Mouse (Mus musculus) heart, postnatal 0 days (tissue): ENCODE measurements around the gene Stk17b. TPM values are rescaled to one million over a fixed set of nuclear protein-coding genes. Genes with fewer than 3 reads are reported as not detected.
"Not testable (repeated sequence)": the region's sequence is repeated elsewhere in the genome, so short reads cannot be mapped to it uniquely, and the experiment has no call there.

ENCODE experiments used
- ATAC-seq: fragments of 200-750 bp; cut with Nextera tagmentation; 2 replicates; pipeline ENCODE4 v1.8.0; 2017; ENCODE audit warnings: low read depth, moderate number of reproducible peaks, moderate library complexity; ENCODE audit not compliant: insufficient read depth
- DNase-seq: peaks from one replicate; pipeline ENCODE4 v3.0.0-alpha.2; 2016; ENCODE audit warnings: low spot score
- H3K27ac ChIP-seq: fragments of 300-500 bp; sonication (generic); 2 replicates; pipeline ENCODE4 v1.5.1; 2014; ENCODE audit warnings: low read depth, mild to moderate bottlenecking
- H3K27me3 ChIP-seq: fragments of 300-500 bp; sonication (generic); 2 replicates; pipeline ENCODE4 v1.6.1; 2014; ENCODE audit warnings: low read length, mixed read lengths; ENCODE audit not compliant: control insufficient read depth, insufficient read depth
- H3K36me3 ChIP-seq: fragments of 300-500 bp; sonication (generic); replicated peaks from 2 replicates; pipeline ENCODE4 v1.6.1; 2014; ENCODE audit warnings: low read length, mixed read lengths; ENCODE audit not compliant: control insufficient read depth, insufficient read depth
- H3K4me1 ChIP-seq: fragments of 300-500 bp; sonication (generic); 2 replicates; pipeline ENCODE4 v1.6.1; 2014; ENCODE audit warnings: antibody characterized with exemption; ENCODE audit not compliant: control insufficient read depth, insufficient read depth
- H3K4me2 ChIP-seq: fragments of 300-500 bp; sonication (generic); 2 replicates; pipeline ENCODE4 v1.6.1; 2014; ENCODE audit warnings: low read depth, mild to moderate bottlenecking, low read length, moderate library complexity
- H3K4me3 ChIP-seq: fragments of 300-500 bp; sonication (generic); 2 replicates; pipeline ENCODE4 v1.5.1; 2014; ENCODE audit warnings: low read depth, low read length
- H3K9ac ChIP-seq: fragments of 300-500 bp; sonication (generic); replicated peaks from 2 replicates; pipeline ENCODE4 v1.6.1; 2014; ENCODE audit warnings: low read depth, low read length, mixed read lengths
- H3K9me3 ChIP-seq: fragments of 300-500 bp; sonication (generic); replicated peaks from 2 replicates; pipeline ENCODE4 v1.6.1; 2016; ENCODE audit warnings: low read length; ENCODE audit not compliant: control insufficient read depth
- CTCF ChIP-seq: IDR thresholded peaks from 2 replicates; pipeline ENCODE4 v1.5.1; 2016; ENCODE audit warnings: antibody characterized with exemption, control low read depth, low read depth
- EP300 ChIP-seq: IDR thresholded peaks from 2 replicates; pipeline ENCODE4 v1.6.1; 2016; ENCODE audit warnings: antibody characterized with exemption, low read depth
- WGBS: fragments of 180-500 bp; shearing (Covaris S2); extraction: QIAGEN DNeasy Blood & Tissue Kit; methylation state at CpG from one replicate; pipeline ENCODE4 v1.1.7; 2014; 5-methylcytosine and 5-hydroxymethylcytosine counted together
- polyA plus RNA-seq: library from polyadenylated mRNA; unstranded; fragments of >200 nt; fragmentation: Nextera tagmentation; extraction: Ambion mirVana; gene quantifications from 2 replicates; pipeline ENCODE4 v1.2.1, GENCODE M21; 2015
- total RNA-seq: library from RNA; depleted of rRNA; stranded (reverse); fragments of >200 nt; gene quantifications from 2 replicates; pipeline ENCODE4 v1.2.3, GENCODE M21; 2014; ENCODE audit warnings: low replicate concordance

The Stk17b gene
- total and polyA plus RNA-seq, 2 experiments from 2014 or later: 10.2 to 21.4 TPM

- Histone ChIP-seq H3K4me3 (no peak overlapping the region), H3K27me3 (no peaks in the 10 kb centered on the region), H3K36me3 (peaks cover 13% of the 10 kb centered on the region; the same call in 1 of the 2 replicates), H3K27ac (no peak overlapping the region), H3K9me3 (no peaks in the 10 kb centered on the region), H3K9ac (no peak overlapping the region), H3K4me1 (peaks cover 9% of the 10 kb centered on the region), H3K4me2 (no peak overlapping the region)
- TF ChIP-seq EP300: no peak
- no peak for TF ChIP-seq CTCF
- no peak for DNase-seq
- 89% methylated on average over 3 of the region's 3 CpGs for WGBS
- no peak for ATAC-seq
Observed at GRCm38 (mm10) chr1:53772967-53773366, 12.1 kb downstream of the Stk17b start.

GRCm38 (mm10) chr1:53771476-53771875, 13.5 kb downstream of the Stk17b start:
- H3K27ac ChIP-seq: no peak overlapping the region
- H3K4me3 ChIP-seq: no peak overlapping the region
- TF ChIP-seq EP300: no peak
- H3K4me1 ChIP-seq: no peaks in the 10 kb centered on the region
- ATAC-seq: no peak
- no peaks in the 10 kb centered on the region for H3K27me3 ChIP-seq
- no peaks in the 10 kb centered on the region for H3K9me3 ChIP-seq
- H3K4me2 ChIP-seq: no peak overlapping the region
- WGBS: 80% methylated on average over 6 of the region's 6 CpGs
- H3K36me3 ChIP-seq: peaks cover 13% of the 10 kb centered on the region; the same call in 1 of the 2 replicates
- no peak for DNase-seq
- H3K9ac ChIP-seq: no peak overlapping the region

GRCm38 (mm10) chr1:53766112-53766511, 18.9 kb downstream of the Stk17b start:
- H3K4me1 ChIP-seq: no peaks in the 10 kb centered on the region
- no peak for DNase-seq
- H3K9me3 ChIP-seq: no peaks in the 10 kb centered on the region
- H3K27me3 ChIP-seq: no peaks in the 10 kb centered on the region
- H3K36me3 ChIP-seq: peaks cover 47% of the 10 kb centered on the region
- WGBS: 55% methylated on average over 2 of the region's 2 CpGs
- ATAC-seq: no peak
- no peak overlapping the region for H3K9ac ChIP-seq
- no peak overlapping the region for H3K27ac ChIP-seq
- no peak overlapping the region for H3K4me3 ChIP-seq
- TF ChIP-seq CTCF (no peak), EP300 (no peak)
- H3K4me2 ChIP-seq: no peak overlapping the region

GRCm38 (mm10) chr1:53757316-53757715, 27.7 kb downstream of the Stk17b start:
- DNase-seq (no peak), ATAC-seq (no peak)
- Histone ChIP-seq H3K4me2 (no peak overlapping the region), H3K4me1 (no peaks in the 10 kb centered on the region), H3K27ac (no peak overlapping the region), H3K9ac (no peak overlapping the region), H3K4me3 (no peak overlapping the region), H3K9me3 (no peaks in the 10 kb centered on the region), H3K36me3 (peaks cover 37% of the 10 kb centered on the region), H3K27me3 (no peaks in the 10 kb centered on the region)
- TF ChIP-seq EP300: no peak
- TF ChIP-seq CTCF: no peak
- WGBS: 85% methylated on average over 4 of the region's 4 CpGs

- not testable (repeated sequence) for H3K4me2 ChIP-seq, H3K9ac ChIP-seq, H3K4me1 ChIP-seq, H3K9me3 ChIP-seq, DNase-seq, H3K27me3 ChIP-seq, H3K27ac ChIP-seq, H3K4me3 ChIP-seq, ATAC-seq
- WGBS: 88% methylated on average over 2 of the region's 2 CpGs
- peaks cover 13% of the 10 kb centered on the region for H3K36me3 ChIP-seq
Observed at GRCm38 (mm10) chr1:53753501-53753900, 31.5 kb downstream of the Stk17b start.

GRCm38 (mm10) chr1:53751144-53751543, 33.9 kb downstream of the Stk17b start:
- Histone ChIP-seq H3K36me3 (peaks cover under 1% of the 10 kb centered on the region), H3K4me2 (no peak overlapping the region), H3K27ac (no peak overlapping the region), H3K27me3 (no peaks in the 10 kb centered on the region), H3K9ac (no peak overlapping the region), H3K4me1 (no peaks in the 10 kb centered on the region), H3K4me3 (no peak overlapping the region), H3K9me3 (no peaks in the 10 kb centered on the region)
- ATAC-seq (no peak), DNase-seq (no peak)
- TF ChIP-seq CTCF: no peak
- no peak for TF ChIP-seq EP300
- 76% methylated on average over 1 of the region's 1 CpGs for WGBS

- not testable (repeated sequence) for H3K9me3 ChIP-seq, H3K4me3 ChIP-seq, ATAC-seq, H3K9ac ChIP-seq, H3K27ac ChIP-seq, H3K4me2 ChIP-seq, H3K27me3 ChIP-seq, H3K4me1 ChIP-seq, H3K36me3 ChIP-seq, DNase-seq
- 91% methylated on average over 7 of the region's 7 CpGs for WGBS
Observed at GRCm38 (mm10) chr1:53750697-53751096, 34.3 kb downstream of the Stk17b start.

GRCm38 (mm10) chr1:53749881-53750385, 35.1 kb downstream of the Stk17b start:
- not testable (repeated sequence) for H3K36me3 ChIP-seq, H3K9ac ChIP-seq, H3K27me3 ChIP-seq, H3K4me1 ChIP-seq, H3K4me2 ChIP-seq, ATAC-seq, DNase-seq, H3K9me3 ChIP-seq, H3K27ac ChIP-seq, H3K4me3 ChIP-seq
- WGBS: 92% methylated on average over 1 of the region's 1 CpGs
